Mouse (Mus musculus) G1E-ER4 (cell line): ENCODE measurements around the gene Emc1. TPM values are rescaled to one million over a fixed set of nuclear protein-coding genes. Genes with fewer than 3 reads are reported as not detected.

Experiments
- GATA1 ChIP-seq: IDR thresholded peaks from one replicate; pipeline ENCODE4 v1.8.0; 2012; ENCODE audit warnings: low read length, inconsistent platforms
- polyA plus RNA-seq: library from polyadenylated mRNA; stranded (reverse); fragments of >175 nt; gene quantifications from 2 replicates; pipeline ENCODE4 v1.2.3, GENCODE M21; 2012

Emc1 gene
- polyA plus RNA-seq, 1 experiment, result 5.4 TPM

DNA sequence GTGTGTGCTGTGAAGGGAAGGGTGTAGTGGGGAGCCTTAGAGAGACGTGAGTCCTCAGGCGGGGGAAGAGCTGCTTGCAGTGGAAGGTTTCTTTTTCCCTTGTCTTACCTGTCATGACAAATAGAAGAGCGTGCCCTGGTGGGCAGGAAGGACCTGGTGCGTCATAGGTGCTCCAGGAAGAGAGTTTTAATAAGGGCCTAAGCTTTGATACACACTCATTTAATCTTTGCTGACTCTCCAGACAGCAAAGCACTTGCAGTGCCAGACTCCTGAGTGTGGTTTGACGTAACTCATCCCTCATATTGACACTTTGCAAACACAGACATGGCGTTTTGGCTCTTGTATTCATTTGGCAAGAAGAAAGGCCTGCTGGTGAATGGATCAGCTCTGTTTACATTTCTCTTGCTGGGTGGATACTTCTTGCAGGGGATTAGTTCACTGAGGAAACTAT is 34.5 kb downstream of the Emc1 start:
- TF ChIP-seq GATA1, result no peak

DNA sequence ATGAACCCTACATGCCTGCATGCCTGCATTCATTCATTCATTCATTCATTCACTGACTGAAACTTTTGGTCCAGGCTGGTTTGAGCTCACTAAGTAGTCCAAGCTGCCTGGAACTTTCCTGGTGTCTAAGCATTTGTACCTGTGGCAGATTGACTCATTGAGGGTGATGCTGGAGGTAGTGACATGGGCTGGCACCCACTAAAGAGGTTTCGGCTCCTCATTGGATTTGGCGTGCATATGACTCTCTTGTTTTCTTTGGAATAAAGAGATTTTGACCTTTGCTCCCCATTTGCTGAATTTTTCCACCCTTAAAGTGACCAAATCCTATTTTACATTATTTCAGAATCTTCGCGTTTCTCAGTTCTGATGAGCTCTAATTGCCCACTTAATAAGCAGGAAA is 37.2 kb downstream of the Emc1 start:
- no peak for TF ChIP-seq GATA1

DNA sequence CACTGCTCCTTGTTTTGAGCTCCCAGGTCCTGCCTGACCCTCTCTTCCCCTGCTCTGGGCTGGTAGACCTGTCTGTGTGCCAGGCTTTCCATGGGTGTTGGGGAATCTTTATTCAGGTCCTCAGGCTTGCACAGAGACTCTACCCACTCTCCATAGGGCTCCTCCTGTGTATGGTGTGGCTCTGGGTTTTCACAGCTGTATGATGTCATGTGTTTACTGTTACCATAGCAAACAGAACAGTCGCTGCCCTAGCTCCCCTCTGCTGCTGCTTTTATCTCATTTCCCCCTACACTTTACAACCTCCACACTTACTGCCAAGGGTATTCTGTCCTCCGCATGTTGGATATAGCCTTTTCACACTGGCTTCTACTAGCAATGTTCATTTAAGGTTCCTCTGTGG is 43.0 kb downstream of the Emc1 start:
- no peak for TF ChIP-seq GATA1

DNA sequence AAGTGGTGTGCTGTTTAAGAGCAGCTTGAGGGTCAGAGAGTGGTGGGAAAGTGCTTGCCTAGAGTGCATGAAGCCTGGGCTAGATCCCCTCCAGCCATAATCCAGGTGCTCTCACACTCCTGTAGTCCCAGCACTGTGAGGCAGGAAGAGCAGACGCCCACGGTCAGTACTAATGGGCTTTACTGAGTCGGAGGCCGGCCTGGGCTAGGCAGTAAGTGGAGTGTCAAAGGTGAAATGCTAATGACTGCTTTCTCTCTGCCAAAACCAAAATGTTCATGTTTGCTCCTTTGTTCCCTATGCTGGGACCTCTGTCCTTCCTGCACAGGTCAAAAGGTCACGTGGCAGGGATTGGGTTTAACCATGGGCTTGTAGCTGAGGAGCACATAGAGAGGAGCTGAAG is 48.1 kb downstream of the Emc1 start:
- TF ChIP-seq GATA1, result no peak

DNA sequence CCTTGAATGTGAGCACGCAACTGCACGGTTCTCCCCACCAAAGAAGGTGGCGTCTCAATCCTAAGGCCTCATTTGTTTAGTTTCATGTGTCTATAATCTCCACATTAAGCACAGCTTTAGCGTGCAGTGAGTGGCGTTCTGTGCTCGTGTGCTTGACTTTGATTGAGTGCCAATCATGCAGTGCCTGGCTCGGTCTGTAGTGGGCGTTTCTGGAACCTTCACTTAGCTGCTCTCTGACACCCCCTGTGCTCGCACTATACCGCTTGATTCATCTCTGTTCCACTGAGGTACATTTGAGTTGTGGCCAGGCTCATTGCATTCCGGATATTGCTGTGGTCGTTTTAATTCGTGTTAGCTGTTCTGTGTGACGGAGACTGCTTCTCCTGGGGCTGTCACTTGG is 50.8 kb downstream of the Emc1 start:
- TF ChIP-seq GATA1, result no peak

DNA sequence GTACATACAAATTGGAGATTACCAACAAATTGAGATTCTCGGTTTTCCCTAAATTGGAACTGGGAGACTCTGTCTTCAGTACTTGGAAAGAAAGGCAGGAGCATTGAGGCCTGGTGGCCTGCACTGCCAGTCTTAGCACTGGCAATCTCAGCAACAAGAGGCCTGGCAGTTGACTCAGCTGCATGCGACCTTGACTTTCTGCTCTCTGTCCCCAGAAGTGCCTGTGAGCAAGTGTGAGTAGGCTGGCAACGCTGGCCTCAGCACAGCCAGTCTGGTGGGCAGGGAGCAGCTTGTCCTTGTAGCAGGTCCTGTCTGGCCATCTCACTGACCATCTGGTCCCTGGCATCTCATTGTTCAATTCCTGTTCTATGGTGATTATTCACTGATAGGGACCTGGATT is 59.0 kb downstream of the Emc1 start:
- TF ChIP-seq GATA1, result no peak

DNA sequence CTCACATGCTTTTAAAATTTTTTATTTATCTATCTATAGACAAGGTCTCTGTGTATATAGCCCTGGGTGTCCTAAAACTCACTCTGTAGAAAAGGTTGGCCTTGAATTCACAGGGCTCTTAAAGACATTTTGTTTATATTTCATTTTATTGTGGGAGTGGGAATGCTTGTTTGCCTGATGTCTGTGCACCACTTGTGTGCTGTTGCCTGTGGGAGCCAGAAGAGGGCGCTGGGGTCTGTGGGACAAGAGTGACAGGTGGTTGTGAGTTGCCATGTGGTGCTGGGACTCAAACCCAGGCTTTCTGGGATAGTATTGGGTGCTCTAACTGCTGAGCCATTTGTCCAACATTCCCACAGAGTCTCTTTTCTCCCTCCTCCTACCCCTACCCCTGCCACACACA is 65.5 kb downstream of the Emc1 start:
- no peak for TF ChIP-seq GATA1

DNA sequence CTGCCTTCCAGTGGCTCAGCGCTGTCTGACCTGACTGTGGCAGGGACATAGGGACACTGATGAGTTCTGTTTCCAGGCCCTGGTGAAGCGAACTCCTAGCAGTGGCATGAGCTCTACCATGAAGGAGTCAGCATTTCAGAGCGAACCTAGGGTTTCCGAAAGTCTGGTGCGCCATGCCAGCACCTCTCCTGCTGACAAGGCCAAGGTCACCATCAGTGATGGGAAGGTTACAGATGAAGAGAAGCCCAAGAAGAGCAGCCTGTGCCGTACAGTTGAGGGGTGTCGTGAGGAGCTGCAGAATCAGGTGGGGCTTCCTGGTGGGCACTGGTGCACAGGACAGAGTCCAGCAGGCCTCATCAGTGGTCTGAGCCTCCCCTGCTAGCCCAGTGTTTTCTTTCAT is 69.2 kb downstream of the Emc1 start:
- TF ChIP-seq GATA1, result no peak

DNA sequence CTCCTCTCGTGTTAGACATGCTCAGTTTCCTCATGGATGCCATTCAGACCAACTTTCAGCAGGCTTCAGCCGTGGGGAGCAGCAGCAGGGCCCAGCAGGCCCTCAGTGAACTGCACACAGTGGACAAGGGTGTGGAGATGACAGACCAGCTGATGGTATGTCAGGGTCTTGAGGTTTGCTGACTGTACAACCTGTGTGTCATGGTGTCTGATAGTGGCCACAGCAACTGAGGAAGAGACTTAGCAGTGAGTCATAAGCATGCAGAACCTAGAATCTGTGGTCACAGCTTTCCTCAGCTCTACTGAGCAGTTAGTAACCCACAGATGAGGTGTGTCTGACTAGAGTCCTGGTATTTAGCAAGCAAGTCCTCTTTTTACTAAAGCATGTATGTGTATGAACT is 70.0 kb downstream of the Emc1 start:
- no peak for TF ChIP-seq GATA1

DNA sequence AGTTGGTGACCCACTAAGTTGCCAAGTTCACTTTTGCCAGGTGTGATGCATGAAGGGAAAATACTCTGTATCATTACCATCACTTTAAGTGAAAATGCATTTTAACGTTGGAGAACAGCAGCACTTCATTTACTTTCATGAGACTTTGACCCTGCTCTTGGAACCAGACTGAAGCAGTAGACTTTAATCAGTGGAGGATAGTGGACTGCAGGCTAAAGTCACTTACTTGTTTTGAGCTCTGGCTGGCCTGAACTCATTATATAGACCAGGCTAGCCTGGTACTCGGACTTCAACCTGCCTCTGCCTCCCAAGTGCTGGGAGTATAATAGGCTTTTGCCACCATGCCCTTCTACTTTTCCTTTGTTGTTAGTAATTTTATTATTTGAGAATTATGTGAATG is 70.9 kb downstream of the Emc1 start:
- no peak for TF ChIP-seq GATA1

Other genes with a start within 250 kb of the Emc1 start
- 14.5 and 16.7 TPM in 2 replicates for gene Minos1, start 221.5 kb upstream of the Emc1 start, polyA plus RNA-seq
- gene Capzb, start 159.7 kb upstream of the Emc1 start, polyA plus RNA-seq, result 105 and 151 TPM in 2 replicates
- 4.7 and 6.1 TPM in 2 replicates for gene Pqlc2, start 41.9 kb upstream of the Emc1 start, polyA plus RNA-seq
- 84.9 and 86.8 TPM in 2 replicates for gene Akr7a5, start 41.8 kb upstream of the Emc1 start, polyA plus RNA-seq
- 90.9 and 127 TPM in 2 replicates for gene Mrto4, start within 50 bp of the Emc1 start, polyA plus RNA-seq
- 110 and 151 TPM in 2 replicates for gene Ubr4, start within 50 bp of the Emc1 start, polyA plus RNA-seq
- gene Iffo2, start 178.0 kb downstream of the Emc1 start, polyA plus RNA-seq, result 0.09 and 0.12 TPM in 2 replicates